8 mouse cellular contexts compared by ENCODE assay signal in the genomic region with DNA sequence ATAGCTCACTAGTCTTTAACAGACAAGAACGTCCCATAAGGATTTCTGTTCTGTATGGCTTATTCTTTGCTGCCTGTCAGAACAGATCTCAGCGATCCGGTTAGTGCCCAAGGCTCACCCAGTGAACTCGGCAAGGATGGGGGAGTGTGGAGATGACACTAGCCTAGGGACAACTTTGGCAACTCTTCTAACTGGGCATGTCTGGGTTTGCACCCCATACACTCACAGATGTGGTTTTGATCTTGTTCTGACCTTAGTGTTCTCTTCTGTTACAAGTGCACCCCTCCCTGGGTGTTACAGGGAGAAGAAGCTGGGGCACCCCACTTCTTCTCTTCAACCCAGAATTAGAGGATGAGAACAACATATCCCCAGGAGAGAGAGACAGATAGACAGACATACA. TPM values are rescaled to one million over a fixed set of nuclear protein-coding genes. Genes with fewer than 3 reads are reported as not detected.
DNase-seq lines count a peak whose midpoint lies in the region; ATAC-seq lines count a peak whose summit lies in the region.

No protein-coding gene starts in this region.

- H3K4me3 ChIP-seq in kidney, embryonic 15.5 days (replicated peaks), result peak overlapping the region; percentile 58
- peak overlapping the region; percentile 77 for H3K4me3 ChIP-seq in embryonic facial prominence, embryonic 10.5 days
- peak overlapping the region; percentile 73 for H3K4me3 ChIP-seq in hindbrain, embryonic 16.5 days (ENCODE audit: low read length)

- 0 out of 2 replicates have a peak overlapping the region, but pooled peaks have one; percentile 28 for H3K9ac ChIP-seq in kidney, embryonic 15.5 days
- H3K9ac ChIP-seq in hindbrain, embryonic 16.5 days (ENCODE audit: low read depth, low read length), result peak overlapping the region; percentile 82

- WGBS in kidney, embryonic 15.5 days, result 26% methylated on average over 4 of the region's 4 CpGs
- WGBS in embryonic facial prominence, embryonic 10.5 days, result 40% methylated on average over 4 of the region's 4 CpGs
- 23% methylated on average over 4 of the region's 4 CpGs for WGBS in hindbrain, embryonic 16.5 days

- H3K27ac ChIP-seq in kidney, embryonic 15.5 days, result no peak overlapping the region
- H3K27ac ChIP-seq in embryonic facial prominence, embryonic 10.5 days (replicated peaks), result no peak overlapping the region
- H3K27ac ChIP-seq in hindbrain, embryonic 16.5 days (ENCODE audit: low read depth, low read length), result no peak overlapping the region

- H3K27me3 ChIP-seq in kidney, embryonic 15.5 days, result peaks cover 62% of the 10 kb centered on the region
- peaks cover 71% of the 10 kb centered on the region for H3K27me3 ChIP-seq in embryonic facial prominence, embryonic 10.5 days (replicated peaks; ENCODE audit: low read depth, poor library complexity, severe bottlenecking)
- no peaks in the 10 kb centered on the region for H3K27me3 ChIP-seq in hindbrain, embryonic 16.5 days (replicated peaks; ENCODE audit: control insufficient read depth, insufficient read depth, low read length)

- no peak for ATAC-seq in kidney, embryonic 15.5 days (replicated peaks; ENCODE audit: low FRiP score)
- ATAC-seq in hindbrain, embryonic 16.5 days, result no peak

- no peak for DNase-seq in kidney, adult 8-10 months
- DNase-seq in embryonic facial prominence, embryonic 10.5 days (ENCODE audit: low spot score), result no peak
- peak; percentile 20 for DNase-seq in neural tube, embryonic 10.5 days (ENCODE audit: extremely low spot score, low spot score)
- DNase-seq in thymus, postnatal 4 days, result no peak
- no peak for DNase-seq in spleen, postnatal 36 days (ENCODE audit: low spot score in 2 of 2)
- DNase-seq in kidney, adult 9 months, result no peak

- H3K9me3 ChIP-seq in kidney, embryonic 15.5 days (replicated peaks), result no peaks in the 10 kb centered on the region
- no peaks in the 10 kb centered on the region for H3K9me3 ChIP-seq in embryonic facial prominence, embryonic 10.5 days
- no peaks in the 10 kb centered on the region for H3K9me3 ChIP-seq in hindbrain, embryonic 16.5 days (ENCODE audit: control insufficient read depth, low read length)

- peaks cover 18% of the 10 kb centered on the region for H3K4me1 ChIP-seq in kidney, embryonic 15.5 days
- peaks cover 18% of the 10 kb centered on the region for H3K4me1 ChIP-seq in embryonic facial prominence, embryonic 10.5 days
- peaks cover 31% of the 10 kb centered on the region for H3K4me1 ChIP-seq in hindbrain, embryonic 16.5 days (ENCODE audit: control insufficient read depth, insufficient read depth, low read depth, low read length)

- no peaks in the 10 kb centered on the region for H3K36me3 ChIP-seq in kidney, embryonic 15.5 days
- no peaks in the 10 kb centered on the region for H3K36me3 ChIP-seq in embryonic facial prominence, embryonic 10.5 days (replicated peaks)
- H3K36me3 ChIP-seq in hindbrain, embryonic 16.5 days (ENCODE audit: control insufficient read depth, insufficient read depth, low read length), result no peaks in the 10 kb centered on the region

- peak overlapping the region; percentile 99 for H3K4me2 ChIP-seq in kidney, embryonic 15.5 days
- peak overlapping the region; percentile 71 for H3K4me2 ChIP-seq in hindbrain, embryonic 16.5 days (ENCODE audit: low read length)

RNA-seq across cellular contexts. Expression of gene Dgki, which starts 1.0 kb away (rescaled TPM):
- polyA plus RNA-seq in kidney, embryonic 15.5 days (2015; fragmentation: Nextera tagmentation; extraction: Ambion mirVana), result 0.39 and 0.55 TPM in 2 replicates
- 0.56 and 0.59 TPM in 2 replicates for polyA plus RNA-seq in embryonic facial prominence, embryonic 10.5 days (2016; fragmentation: Nextera tagmentation; extraction: Ambion mirVana)
- 6.0 and 6.7 TPM in 2 replicates for polyA plus RNA-seq in hindbrain, embryonic 16.5 days (2015; fragmentation: Nextera tagmentation; extraction: Ambion mirVana)
